Mouse (Mus musculus) ES-CJ7 (cell line): ENCODE measurements around the gene Dbnl.
A peak's percentile ranks its signal among the peaks of the same experiment; 100 is the strongest.
"Not testable (repeated sequence)": the region's sequence is repeated elsewhere in the genome, so short reads cannot be mapped to it uniquely, and the experiment has no call there.

Experiments used
- DNase-seq: peaks from one replicate; pipeline ENCODE4 v3.0.0; 2011; ENCODE audit warnings: low read depth, low spot score

Gene Dbnl

DNA sequence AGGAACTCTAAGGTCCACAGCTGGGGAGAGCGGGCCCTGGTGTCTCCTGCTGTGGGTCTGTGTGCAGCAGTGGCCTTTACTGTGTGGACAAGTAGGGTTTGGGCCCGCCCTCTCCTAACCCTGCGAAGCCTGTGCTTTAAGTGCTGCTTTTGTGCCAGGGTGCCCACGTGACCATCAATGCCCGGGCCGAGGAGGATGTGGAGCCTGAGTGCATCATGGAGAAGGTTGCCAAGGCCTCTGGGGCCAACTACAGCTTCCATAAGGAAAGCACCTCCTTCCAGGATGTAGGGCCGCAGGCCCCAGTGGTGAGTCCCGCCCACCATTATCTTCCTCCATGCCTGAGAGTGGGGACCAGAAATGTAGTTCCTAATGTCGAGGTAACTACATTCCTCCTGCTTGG lies 7.0 kb downstream of the Dbnl start:
- DNase-seq, result no peak

DNA sequence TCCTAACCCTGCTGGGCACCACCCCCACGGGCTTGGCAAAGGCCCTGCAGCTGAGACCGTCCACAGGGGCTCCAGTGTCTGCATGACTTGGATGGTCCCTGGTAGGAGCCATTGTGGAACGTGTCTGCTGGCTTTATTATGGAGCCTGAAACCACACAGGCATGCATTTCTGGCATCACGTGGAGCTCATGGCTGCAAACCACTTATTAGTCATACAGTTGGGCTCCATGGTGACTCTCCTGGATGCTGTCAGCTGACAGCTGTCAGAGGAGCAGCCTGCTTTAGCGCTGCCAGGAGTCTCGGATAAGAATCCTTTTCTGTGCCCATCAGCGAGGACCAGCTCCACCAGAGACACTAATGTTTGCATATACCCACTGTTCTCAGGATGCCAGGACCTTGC lies 7.4 kb downstream of the Dbnl start:
- no peak for DNase-seq

DNA sequence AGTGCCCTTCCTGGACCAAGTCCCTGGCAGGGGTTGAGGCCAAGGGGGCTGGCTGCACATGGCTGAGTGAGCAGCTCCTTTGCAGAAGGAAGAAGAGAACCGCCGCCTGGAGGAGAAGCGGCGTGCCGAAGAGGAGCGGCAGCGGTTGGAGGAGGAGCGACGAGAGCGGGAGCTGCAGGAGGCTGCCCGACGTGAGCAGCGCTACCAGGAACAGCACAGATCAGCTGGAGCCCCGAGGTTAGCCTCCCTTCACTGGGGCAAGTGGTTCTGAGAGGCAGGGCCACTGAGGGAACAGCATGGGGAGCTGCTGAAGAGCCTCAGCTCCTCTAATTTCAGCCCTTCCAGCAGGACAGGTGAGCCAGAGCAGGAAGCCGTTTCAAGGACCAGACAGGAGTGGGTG lies 8.7 kb downstream of the Dbnl start:
- no peak for DNase-seq

DNA sequence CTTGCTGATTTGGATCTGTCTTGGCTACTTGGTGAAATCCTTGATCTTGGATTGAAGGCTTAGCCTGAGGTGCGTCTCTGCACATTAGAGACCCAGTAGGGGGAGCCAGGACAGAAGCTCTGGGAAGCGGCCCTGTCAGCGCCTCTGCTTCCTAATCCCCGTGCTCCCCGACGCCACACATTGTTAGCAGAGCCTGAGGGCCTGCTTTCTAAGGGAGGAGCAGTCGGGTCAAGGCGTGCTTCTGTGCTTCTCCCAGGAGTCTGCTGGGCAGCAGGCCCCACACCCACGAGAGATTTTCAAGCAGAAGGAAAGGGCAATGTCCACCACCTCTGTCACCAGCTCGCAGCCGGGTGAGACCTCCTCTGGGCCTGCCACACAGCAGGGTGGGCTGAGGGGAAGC lies 9.1 kb downstream of the Dbnl start:
- peak; percentile 58 for DNase-seq

DNA sequence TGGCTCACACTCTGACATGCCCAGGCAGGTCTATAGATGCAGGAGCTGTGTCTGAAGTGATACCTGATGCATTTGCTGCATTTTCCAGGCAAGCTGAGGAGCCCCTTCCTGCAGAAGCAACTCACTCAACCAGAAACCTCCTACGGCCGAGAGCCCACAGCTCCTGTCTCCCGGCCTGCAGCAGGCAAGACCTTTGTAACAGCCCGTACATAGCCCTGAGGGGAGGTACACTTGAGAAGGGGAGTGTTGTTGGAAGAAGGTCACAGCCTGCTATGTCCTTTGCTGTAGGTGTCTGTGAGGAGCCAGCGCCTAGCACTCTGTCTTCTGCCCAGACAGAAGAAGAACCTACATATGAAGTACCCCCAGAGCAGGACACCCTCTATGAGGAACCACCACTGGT lies 9.6 kb downstream of the Dbnl start:
- no peak for DNase-seq

DNA sequence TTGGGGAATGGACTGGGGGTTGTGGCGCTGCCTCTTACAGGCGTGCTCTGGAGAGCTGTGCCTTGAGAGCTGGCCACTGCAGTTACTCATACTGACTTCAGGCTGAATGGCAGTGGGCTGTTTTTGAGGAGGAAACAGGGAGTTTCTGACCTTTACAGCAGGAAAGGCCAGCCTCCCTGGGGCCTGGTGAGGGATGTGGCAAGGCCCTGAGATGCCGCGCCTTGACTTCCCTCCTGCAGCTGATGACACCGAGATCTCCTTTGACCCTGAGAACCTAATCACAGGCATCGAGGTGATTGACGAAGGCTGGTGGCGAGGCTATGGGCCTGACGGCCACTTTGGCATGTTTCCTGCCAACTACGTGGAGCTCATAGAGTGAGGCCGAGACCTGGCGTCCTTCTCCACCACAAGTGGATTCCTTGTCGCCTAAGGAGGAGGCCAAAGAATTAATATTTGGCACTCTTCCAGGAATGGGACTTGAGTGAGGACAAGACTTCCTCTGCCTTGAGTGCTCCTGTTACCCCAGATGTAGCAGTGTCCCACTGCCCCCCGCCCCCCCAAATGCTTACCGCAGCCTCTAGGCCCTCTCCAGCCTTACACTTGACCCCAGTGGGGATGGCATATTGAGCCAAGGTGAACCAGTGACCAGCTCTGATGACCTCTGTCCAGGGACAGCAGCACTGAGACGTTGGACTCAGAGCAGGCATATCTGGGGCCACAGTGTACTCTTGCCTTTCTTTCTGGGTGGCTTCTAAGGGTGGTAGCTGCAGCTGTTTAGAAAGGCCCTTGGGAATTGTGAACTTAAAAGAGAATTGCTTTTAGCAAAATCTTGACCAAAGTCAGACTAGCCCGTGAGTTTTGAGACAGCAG lies 11.6 kb downstream of the Dbnl start:
- DNase-seq, result no peak

DNA sequence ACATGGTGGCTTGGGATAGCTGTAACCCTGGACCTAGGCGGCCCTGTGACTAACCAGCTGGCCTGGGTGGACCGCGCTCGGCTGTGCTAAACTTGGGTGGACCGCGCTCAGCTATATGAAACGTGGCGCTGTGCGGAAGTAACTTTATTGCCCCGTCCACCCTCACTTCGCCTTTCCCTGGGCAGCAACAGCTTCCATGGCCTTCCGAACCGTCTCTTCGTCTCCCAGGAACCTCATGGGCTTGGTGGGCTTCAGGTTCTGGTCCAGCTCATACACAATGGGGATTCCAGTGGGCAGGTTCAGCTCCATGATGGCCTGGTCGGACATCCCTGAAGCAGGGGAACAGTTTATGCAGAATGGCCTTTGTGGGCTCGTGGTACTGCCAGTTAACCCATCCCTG lies 13.2 kb downstream of the Dbnl start:
- no peak for DNase-seq

DNA sequence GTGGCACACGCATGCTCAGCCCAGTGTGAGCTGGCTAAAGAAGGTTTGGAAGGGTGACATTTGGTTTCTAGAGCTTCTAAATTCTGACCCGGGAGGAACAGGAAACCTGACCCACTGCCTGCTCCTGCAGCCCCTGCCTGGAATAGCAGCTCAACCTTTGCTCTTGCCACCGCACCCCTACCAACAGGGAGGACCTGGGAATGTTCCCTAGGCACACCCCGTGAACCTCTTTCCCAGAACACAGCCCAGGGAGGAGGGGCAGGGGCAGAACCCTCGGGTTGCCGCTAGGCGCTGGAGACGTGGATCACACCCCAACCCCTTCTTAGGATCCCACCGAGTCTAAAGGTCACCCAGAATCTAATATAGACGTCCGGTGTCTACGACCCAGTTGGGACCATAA lies 13.7 kb downstream of the Dbnl start:
- DNase-seq, result peak; percentile 48

DNA sequence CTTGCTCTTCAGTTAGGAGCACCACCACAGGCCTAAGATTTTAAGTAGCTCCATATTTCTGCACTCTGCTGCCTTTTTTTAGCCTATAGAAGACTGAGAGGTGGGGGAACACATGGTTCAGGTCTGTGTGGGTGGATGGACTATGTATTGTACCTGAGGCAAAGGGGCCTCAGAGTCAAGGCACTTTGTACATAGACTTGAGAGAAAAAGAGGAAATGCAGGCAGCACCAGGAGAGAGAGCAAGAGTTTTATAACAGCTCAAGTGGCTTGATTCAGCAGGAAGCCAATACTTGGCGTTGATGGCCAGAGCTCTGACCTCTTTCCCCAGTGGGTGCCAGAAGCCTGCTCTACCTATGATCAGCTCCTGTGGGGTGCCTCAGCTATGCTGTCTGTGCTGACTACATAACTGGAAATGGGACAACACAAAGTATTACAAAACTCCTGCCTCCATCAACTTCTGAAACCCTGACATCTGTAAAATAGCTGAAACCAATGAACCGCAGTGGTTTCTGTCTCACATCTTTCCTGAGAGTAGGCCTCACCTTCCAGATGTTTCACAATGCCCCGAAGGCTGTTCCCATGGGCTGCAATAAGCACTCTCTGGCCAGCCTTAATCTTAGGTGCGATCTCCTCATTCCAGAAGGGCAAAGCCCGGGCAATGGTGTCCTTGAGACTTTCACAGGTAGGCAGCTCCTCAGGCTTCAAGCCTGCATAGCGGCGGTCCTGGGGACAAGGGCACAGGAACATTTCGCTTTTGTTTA lies 14.3 kb downstream of the Dbnl start:
- peak; percentile 47 for DNase-seq

DNA sequence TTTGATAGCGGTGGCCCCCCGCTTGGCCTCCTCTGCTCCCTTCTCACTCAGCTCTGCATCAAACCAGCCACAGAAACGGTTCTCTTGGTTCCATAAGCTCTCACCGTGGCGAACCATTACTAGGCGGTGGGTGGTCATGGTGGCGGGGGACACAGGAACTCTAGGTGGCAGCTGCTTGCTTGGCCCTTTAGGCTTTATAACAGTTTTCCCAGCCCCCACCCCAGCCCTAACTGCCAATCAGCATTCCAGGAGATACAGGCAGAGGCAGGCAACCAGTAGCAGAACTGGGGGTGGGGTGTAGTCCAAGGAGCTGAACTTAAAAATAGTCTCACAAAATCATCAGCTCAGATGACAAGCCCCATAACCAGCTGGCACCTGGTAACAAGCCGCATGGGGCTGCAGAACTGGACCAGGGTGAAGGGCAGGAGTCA lies 15.3 kb downstream of the Dbnl start, which contains the start of gene Pgam2:
Gene Pgam2, minus strand, starts transcription at position 183 of the 431 bp plus-strand sequence.
- no peak for DNase-seq

DNA sequence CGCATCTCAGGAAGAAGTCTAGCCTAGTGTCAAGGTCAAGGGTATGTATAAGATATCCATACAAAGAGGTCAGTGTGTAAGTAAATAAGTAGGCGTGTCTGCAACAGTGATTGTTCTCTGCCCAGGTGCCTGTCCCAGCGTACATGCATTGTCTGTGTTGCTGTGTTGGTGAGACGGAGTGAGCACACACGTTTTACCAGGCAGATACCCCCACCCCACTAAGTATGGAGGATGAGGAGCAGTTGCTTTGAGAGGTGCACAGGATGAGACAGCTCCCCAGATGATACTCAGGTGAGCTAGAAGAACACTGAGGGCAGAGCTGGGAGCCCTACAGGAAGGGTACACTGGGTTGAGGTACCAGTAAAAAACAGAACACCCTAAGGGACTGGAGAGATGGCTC lies 15.9 kb downstream of the Dbnl start:
- no peak for DNase-seq

DNA sequence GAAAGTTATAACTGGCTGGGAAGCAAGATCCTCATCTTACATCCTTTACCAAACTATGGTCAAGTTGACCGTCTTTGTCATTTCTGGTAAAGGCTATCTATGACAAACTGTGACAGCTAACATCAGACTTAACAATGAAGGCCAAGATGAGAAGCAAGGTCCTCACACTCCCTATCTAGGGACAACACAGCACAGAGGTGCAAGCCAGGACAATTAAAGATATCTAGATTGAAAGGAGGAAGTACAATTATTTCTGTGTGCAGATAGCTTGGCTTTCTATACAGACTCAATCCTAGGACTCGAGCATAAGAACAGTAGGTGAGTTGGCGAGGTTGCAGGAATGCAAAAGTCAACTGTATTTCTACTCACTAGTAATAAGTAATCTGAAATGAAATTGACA lies 17.4 kb downstream of the Dbnl start:
- no peak for DNase-seq

DNA sequence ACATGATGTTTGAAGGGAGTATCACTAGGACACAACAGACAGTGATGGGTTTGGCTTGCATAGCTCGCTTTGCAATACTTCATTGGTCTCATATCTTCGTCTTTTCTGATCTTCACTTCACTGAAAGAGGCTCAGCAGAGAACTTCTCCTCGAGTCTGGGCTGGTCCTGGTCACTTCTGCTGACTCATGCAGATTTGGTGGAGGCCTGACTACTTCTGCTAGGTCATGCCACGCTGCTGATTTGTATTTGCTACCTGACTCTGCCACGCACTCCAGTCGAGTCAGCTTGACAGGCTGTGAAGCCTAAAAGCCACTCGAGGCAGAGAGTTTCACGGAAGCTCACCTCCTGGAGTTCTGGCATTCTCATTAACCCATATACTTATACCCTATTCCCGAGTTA lies 19.7 kb downstream of the Dbnl start:
- no peak for DNase-seq

DNA sequence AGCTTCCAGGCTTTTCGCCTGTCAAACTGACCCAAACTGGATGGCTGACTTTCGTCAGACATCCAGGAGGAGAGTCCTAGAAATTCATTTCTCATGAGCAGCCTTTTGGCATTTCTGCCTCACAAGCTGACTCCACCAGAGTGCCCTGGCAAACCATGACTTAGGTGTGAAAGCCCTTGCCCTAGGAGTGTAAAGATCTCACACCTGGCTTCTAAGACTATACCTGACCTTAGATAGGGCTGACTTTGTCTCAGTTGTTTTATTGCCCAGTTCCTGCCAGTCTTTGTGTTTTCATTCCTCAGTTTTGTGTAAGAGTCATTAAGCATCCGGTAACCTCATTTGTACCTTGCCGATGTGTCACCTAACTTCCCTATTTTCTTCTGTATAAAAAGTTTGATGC lies 21.2 kb downstream of the Dbnl start:
- DNase-seq, result not testable (repeated sequence)

DNA sequence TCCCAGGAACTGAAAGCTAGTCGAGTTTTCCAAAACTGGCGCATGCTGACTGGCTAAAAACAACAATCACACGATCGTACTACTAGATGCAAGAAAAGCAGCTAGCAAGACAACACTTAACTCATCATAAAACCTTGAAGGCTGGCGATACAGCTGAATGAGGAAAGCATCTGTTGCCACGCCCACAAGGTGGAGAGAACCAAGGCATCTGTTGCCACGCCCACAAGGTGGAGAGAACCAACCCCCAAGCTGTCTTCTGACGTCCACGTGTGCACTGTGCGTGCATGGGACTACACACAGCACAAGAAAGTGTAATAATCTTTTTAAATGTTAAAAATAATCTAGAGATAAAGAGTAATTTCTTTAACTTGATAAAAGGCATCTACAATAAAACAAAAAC lies 25.1 kb downstream of the Dbnl start:
- DNase-seq, result peak; percentile 74

DNA sequence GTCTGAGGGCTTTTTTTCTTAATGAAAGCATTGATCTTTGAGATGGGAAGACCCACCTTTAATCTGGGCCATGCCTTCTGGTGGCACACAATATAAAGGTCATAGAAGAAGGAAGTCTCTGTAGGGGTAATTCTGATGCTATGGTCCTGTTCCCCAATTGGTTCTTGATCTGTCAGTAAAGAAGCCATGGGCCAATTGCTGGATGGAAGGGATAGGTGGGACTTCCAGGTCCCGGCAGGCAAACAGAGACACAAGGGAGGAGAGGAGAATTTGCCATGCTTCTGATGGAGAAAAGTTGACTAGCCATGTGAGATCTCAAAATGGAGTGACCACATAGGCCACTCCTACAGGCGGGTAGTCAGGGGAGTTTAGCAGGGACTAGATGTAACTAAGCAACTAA lies 30.9 kb downstream of the Dbnl start:
- DNase-seq, result no peak

DNA sequence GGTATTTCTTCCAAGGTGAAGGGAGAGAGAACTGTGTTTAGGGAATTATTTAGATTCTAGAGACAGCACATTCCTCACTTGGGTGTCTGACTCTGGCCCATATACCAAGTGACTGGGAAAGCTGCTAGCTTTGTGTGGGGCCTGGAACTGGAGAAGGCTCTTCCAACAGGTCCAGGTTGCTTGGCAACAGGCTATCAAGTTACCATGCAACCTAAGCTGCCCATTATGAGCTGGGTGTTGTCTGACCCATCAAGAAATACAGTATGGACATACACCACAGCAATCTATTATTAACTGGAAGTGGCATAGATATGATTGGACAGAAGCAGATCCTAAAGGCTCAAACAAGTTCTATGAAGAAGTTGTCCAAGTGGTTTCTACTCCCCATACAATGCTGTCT lies 37.1 kb downstream of the Dbnl start:
- DNase-seq, result no peak

DNA sequence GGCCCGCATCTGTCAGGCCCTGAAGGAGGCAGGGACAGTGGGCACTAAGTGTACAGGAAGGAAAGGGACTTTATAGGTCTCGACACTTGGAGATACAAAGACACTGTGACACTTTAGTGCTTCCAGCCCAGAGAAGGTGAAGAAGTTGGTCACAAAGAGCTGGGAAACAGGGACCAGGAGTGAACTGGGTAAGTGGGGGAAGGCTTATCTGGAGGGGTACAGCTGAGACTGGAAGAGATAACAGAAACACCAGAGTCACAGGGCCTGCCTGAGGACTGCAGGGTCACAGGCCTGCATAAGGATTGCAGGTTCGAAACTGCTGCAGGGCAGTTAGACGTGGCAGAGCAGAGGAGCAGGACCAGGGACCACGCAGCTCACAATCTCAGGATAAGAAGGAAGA lies 39.6 kb downstream of the Dbnl start:
- DNase-seq, result no peak

DNA sequence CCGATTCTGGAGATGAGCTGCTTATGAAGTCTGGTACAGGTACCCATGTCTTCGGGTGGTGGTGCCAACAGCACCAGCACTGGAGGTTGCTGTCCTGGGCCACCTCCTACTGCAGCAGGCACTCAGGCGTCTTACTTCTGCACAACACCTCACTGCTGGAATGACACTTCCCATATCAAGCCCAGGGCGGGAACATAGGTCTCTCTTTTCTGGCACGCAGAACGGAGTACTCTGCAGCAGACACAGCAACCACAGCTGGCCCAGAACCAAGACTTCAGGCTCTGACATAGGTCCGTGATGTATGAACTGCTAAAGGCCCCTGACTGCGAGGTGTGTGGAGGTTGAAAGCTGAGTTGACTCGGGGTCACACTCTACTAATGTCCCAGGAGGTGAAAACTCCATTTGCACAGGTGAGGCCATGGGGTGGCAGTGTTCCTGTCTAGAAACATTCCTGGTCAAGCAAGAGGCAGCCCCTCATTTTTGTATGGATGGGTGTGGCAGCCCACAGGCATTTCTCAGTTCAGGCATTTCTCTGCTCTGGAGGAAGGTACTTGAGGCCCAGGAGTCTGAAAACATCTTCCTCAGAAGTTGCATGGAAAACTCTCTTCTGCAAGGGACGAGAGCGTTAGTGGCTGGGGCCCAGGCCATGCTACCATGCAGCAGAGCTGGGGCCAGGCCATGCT lies 40.4 kb downstream of the Dbnl start:
- peak; percentile 26 for DNase-seq

DNA sequence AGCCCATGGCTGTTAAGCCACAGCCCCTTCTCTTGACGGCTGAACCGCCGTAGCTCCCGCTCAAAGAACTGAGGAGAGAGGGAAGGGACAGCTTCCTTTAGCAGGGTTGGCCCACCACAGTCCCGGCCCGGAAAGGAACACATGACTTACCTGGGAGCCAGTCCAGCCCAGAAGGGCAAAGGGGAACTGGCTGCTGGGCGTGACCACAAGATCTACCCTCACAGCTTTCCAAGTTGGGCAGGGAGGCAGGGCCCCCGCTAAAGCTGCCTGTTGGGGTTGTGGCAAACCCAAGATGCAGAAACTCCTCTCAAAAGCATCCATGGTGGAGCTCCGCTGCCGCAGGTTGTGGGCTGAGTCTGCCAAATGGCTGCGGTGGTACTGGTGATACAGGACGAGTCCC lies 41.0 kb downstream of the Dbnl start:
- no peak for DNase-seq

DNA sequence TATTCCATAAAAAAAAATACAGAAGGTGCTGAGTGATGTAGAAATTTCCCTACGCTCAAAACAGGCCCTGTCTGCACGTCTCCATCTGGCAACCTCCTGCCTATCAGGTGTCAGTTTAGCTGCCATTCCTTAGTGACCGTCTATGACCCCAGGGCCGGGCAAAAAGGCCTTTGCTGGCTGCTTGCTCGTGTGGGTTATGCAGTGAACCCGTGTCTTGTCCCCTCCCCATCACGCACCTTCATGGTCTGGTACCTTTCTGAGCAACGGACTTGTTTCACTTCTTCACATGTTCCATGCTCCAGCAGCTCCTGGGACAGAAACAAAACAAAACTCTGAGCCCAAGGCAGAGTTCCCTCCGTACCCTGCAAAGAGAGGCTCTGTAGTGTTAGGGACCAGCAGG lies 46.2 kb downstream of the Dbnl start:
- DNase-seq, result no peak

DNA sequence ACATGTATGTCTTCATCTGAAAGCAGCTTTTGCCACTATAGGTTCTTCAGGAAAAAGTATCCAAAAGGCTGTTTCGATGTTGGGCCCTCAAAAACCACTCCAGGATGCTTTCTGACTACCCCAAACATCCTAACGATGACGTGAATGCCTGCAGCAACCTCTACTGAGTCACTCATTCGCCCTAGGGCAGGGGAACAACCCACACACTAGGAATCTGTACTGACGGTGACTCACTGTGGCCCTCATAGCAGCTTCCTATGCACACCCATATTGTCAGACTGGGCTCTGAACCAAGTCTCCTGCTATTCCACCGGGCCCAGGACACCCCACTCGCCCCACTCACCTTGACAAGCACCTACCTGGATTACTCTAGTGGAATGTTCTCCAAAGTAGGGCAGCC lies 46.8 kb downstream of the Dbnl start:
- DNase-seq, result no peak
